Mouse (Mus musculus): ENCODE measurements at regions not wholly inside any gene's neighbourhood (a gene's known extent, or its start where the extent isn't known, plus 50 kb on each side); places are given as distances from the start of the nearest gene placed in this dataset.

GRCm38 (mm10) chr3:134104625-134105024 lies 131.7 kb upstream of the Cxxc4 start:
- peaks cover 5% of the 10 kb centered on the region; the same call in 1 of the 2 replicates for H3K4me1 ChIP-seq (ENCODE audit: control insufficient read depth, insufficient read depth, low read length)
- no peak overlapping the region for H3K4me3 ChIP-seq (ENCODE audit: low read length)
- no peaks in the 10 kb centered on the region for H3K36me3 ChIP-seq (ENCODE audit: control insufficient read depth, insufficient read depth, low read length)
- no peaks in the 10 kb centered on the region for H3K9me3 ChIP-seq (ENCODE audit: control insufficient read depth, low read length)
- no peaks in the 10 kb centered on the region for H3K27me3 ChIP-seq (replicated peaks; ENCODE audit: control insufficient read depth, insufficient read depth, low read length)
- no peak overlapping the region for H3K4me2 ChIP-seq (ENCODE audit: low read depth, low read length)
- no peak overlapping the region for H3K9ac ChIP-seq (ENCODE audit: low read depth, low read length)
- no peak overlapping the region for H3K27ac ChIP-seq (ENCODE audit: low read length)
- 62% methylated on average over 1 of the region's 1 CpGs for WGBS
- ATAC-seq, result peak; percentile 78

GRCm38 (mm10) chr3:134105112-134105511 lies 131.2 kb upstream of the Cxxc4 start:
- Histone ChIP-seq H3K9ac (ENCODE audit: low read depth, low read length) (no peak overlapping the region), H3K9me3 (ENCODE audit: control insufficient read depth, low read length) (no peaks in the 10 kb centered on the region), H3K4me3 (ENCODE audit: low read length) (no peak overlapping the region), H3K4me2 (ENCODE audit: low read depth, low read length) (no peak overlapping the region), H3K27me3 (replicated peaks; ENCODE audit: control insufficient read depth, insufficient read depth, low read length) (no peaks in the 10 kb centered on the region), H3K36me3 (ENCODE audit: control insufficient read depth, insufficient read depth, low read length) (no peaks in the 10 kb centered on the region), H3K27ac (ENCODE audit: low read length) (no peak overlapping the region), H3K4me1 (ENCODE audit: control insufficient read depth, insufficient read depth, low read length) (peaks cover 3% of the 10 kb centered on the region; the same call in 1 of the 2 replicates)
- 67% methylated on average over 2 of the region's 2 CpGs for WGBS
- ATAC-seq, result peak; percentile 86

- H3K27me3 ChIP-seq (replicated peaks; ENCODE audit: control insufficient read depth, insufficient read depth, low read length), result no peaks in the 10 kb centered on the region
- H3K4me2 ChIP-seq (ENCODE audit: low read depth, low read length), result no peak overlapping the region
- no peak overlapping the region for H3K27ac ChIP-seq (ENCODE audit: low read length)
- H3K36me3 ChIP-seq (ENCODE audit: control insufficient read depth, insufficient read depth, low read length), result no peaks in the 10 kb centered on the region
- 67% methylated on average over 3 of the region's 3 CpGs for WGBS
- peak; percentile 51; the same call in 1 of the 2 replicates for ATAC-seq
- H3K9me3 ChIP-seq (ENCODE audit: control insufficient read depth, low read length), result no peaks in the 10 kb centered on the region
- H3K4me3 ChIP-seq (ENCODE audit: low read length), result no peak overlapping the region
- H3K4me1 ChIP-seq (ENCODE audit: control insufficient read depth, insufficient read depth, low read length), result no peaks in the 10 kb centered on the region
- H3K9ac ChIP-seq (ENCODE audit: low read depth, low read length), result no peak overlapping the region
These were observed 130.7 kb upstream of the Cxxc4 start for GRCm38 (mm10) chr3:134105567-134105966.

GRCm38 (mm10) chr3:134114501-134114900 lies 121.8 kb upstream of the Cxxc4 start:
- Histone ChIP-seq H3K36me3 (ENCODE audit: control insufficient read depth, insufficient read depth, low read length) (no peaks in the 10 kb centered on the region), H3K27me3 (replicated peaks; ENCODE audit: control insufficient read depth, insufficient read depth, low read length) (no peaks in the 10 kb centered on the region), H3K27ac (ENCODE audit: low read length) (no peak overlapping the region), H3K4me1 (ENCODE audit: control insufficient read depth, insufficient read depth, low read length) (no peaks in the 10 kb centered on the region), H3K4me3 (ENCODE audit: low read length) (no peak overlapping the region), H3K9ac (ENCODE audit: low read depth, low read length) (no peak overlapping the region), H3K9me3 (ENCODE audit: control insufficient read depth, low read length) (no peaks in the 10 kb centered on the region), H3K4me2 (ENCODE audit: low read depth, low read length) (no peak overlapping the region)
- no peak for ATAC-seq
- WGBS, result 62% methylated on average over 1 of the region's 1 CpGs

GRCm38 (mm10) chr3:134115007-134115406 lies 121.3 kb upstream of the Cxxc4 start:
- no peaks in the 10 kb centered on the region for H3K27me3 ChIP-seq (replicated peaks; ENCODE audit: control insufficient read depth, insufficient read depth, low read length)
- H3K4me3 ChIP-seq (ENCODE audit: low read length), result no peak overlapping the region
- H3K9me3 ChIP-seq (ENCODE audit: control insufficient read depth, low read length), result no peaks in the 10 kb centered on the region
- WGBS, result 94% methylated on average over 4 of the region's 4 CpGs
- no peak overlapping the region for H3K9ac ChIP-seq (ENCODE audit: low read depth, low read length)
- no peak for ATAC-seq
- H3K4me1 ChIP-seq (ENCODE audit: control insufficient read depth, insufficient read depth, low read length), result no peaks in the 10 kb centered on the region
- no peaks in the 10 kb centered on the region for H3K36me3 ChIP-seq (ENCODE audit: control insufficient read depth, insufficient read depth, low read length)
- no peak overlapping the region for H3K27ac ChIP-seq (ENCODE audit: low read length)
- no peak overlapping the region for H3K4me2 ChIP-seq (ENCODE audit: low read depth, low read length)

GRCm38 (mm10) chr3:134118898-134119297 lies 117.4 kb upstream of the Cxxc4 start:
- Histone ChIP-seq H3K27me3 (replicated peaks; ENCODE audit: control insufficient read depth, insufficient read depth, low read length) (no peaks in the 10 kb centered on the region), H3K4me2 (ENCODE audit: low read depth, low read length) (no peak overlapping the region), H3K4me1 (ENCODE audit: control insufficient read depth, insufficient read depth, low read length) (no peaks in the 10 kb centered on the region), H3K4me3 (ENCODE audit: low read length) (no peak overlapping the region), H3K36me3 (ENCODE audit: control insufficient read depth, insufficient read depth, low read length) (no peaks in the 10 kb centered on the region), H3K9ac (ENCODE audit: low read depth, low read length) (no peak overlapping the region), H3K9me3 (ENCODE audit: control insufficient read depth, low read length) (no peaks in the 10 kb centered on the region), H3K27ac (ENCODE audit: low read length) (no peak overlapping the region)
- ATAC-seq, result no peak
- WGBS, result 75% methylated on average over 4 of the region's 4 CpGs

- ATAC-seq, result no peak
- Histone ChIP-seq H3K27me3 (replicated peaks; ENCODE audit: control insufficient read depth, insufficient read depth, low read length) (no peaks in the 10 kb centered on the region), H3K4me2 (ENCODE audit: low read depth, low read length) (no peak overlapping the region), H3K9me3 (ENCODE audit: control insufficient read depth, low read length) (no peaks in the 10 kb centered on the region), H3K4me1 (ENCODE audit: control insufficient read depth, insufficient read depth, low read length) (no peaks in the 10 kb centered on the region), H3K4me3 (ENCODE audit: low read length) (no peak overlapping the region), H3K36me3 (ENCODE audit: control insufficient read depth, insufficient read depth, low read length) (no peaks in the 10 kb centered on the region), H3K9ac (ENCODE audit: low read depth, low read length) (no peak overlapping the region), H3K27ac (ENCODE audit: low read length) (no peak overlapping the region)
These were observed 111.3 kb upstream of the Cxxc4 start for GRCm38 (mm10) chr3:134124982-134125381.

GRCm38 (mm10) chr3:134130412-134130811 lies 105.9 kb upstream of the Cxxc4 start:
- ATAC-seq, result no peak
- Histone ChIP-seq H3K9ac (ENCODE audit: low read depth, low read length) (no peak overlapping the region), H3K36me3 (ENCODE audit: control insufficient read depth, insufficient read depth, low read length) (no peaks in the 10 kb centered on the region), H3K4me2 (ENCODE audit: low read depth, low read length) (no peak overlapping the region), H3K4me3 (ENCODE audit: low read length) (no peak overlapping the region), H3K4me1 (ENCODE audit: control insufficient read depth, insufficient read depth, low read length) (no peaks in the 10 kb centered on the region), H3K27ac (ENCODE audit: low read length) (no peak overlapping the region), H3K27me3 (replicated peaks; ENCODE audit: control insufficient read depth, insufficient read depth, low read length) (no peaks in the 10 kb centered on the region), H3K9me3 (ENCODE audit: control insufficient read depth, low read length) (no peaks in the 10 kb centered on the region)
- 59% methylated on average over 3 of the region's 3 CpGs for WGBS

GRCm38 (mm10) chr3:134145251-134145650 lies 91.0 kb upstream of the Cxxc4 start:
- H3K27ac ChIP-seq (ENCODE audit: low read length), result no peak overlapping the region
- no peaks in the 10 kb centered on the region for H3K9me3 ChIP-seq (ENCODE audit: control insufficient read depth, low read length)
- no peaks in the 10 kb centered on the region for H3K4me1 ChIP-seq (ENCODE audit: control insufficient read depth, insufficient read depth, low read length)
- H3K9ac ChIP-seq (ENCODE audit: low read depth, low read length), result no peak overlapping the region
- no peak overlapping the region for H3K4me3 ChIP-seq (ENCODE audit: low read length)
- no peak for ATAC-seq
- H3K27me3 ChIP-seq (replicated peaks; ENCODE audit: control insufficient read depth, insufficient read depth, low read length), result no peaks in the 10 kb centered on the region
- H3K36me3 ChIP-seq (ENCODE audit: control insufficient read depth, insufficient read depth, low read length), result no peaks in the 10 kb centered on the region
- WGBS, result 24% methylated on average over 7 of the region's 7 CpGs
- no peak overlapping the region for H3K4me2 ChIP-seq (ENCODE audit: low read depth, low read length)

- Histone ChIP-seq H3K9me3 (ENCODE audit: control insufficient read depth, low read length) (no peaks in the 10 kb centered on the region), H3K4me1 (ENCODE audit: control insufficient read depth, insufficient read depth, low read length) (no peaks in the 10 kb centered on the region), H3K27me3 (replicated peaks; ENCODE audit: control insufficient read depth, insufficient read depth, low read length) (no peaks in the 10 kb centered on the region), H3K9ac (ENCODE audit: low read depth, low read length) (no peak overlapping the region), H3K4me2 (ENCODE audit: low read depth, low read length) (no peak overlapping the region), H3K36me3 (ENCODE audit: control insufficient read depth, insufficient read depth, low read length) (no peaks in the 10 kb centered on the region), H3K4me3 (ENCODE audit: low read length) (no peak overlapping the region), H3K27ac (ENCODE audit: low read length) (no peak overlapping the region)
- no peak for ATAC-seq
- 82% methylated on average over 3 of the region's 3 CpGs for WGBS
These were observed 90.3 kb upstream of the Cxxc4 start for GRCm38 (mm10) chr3:134145935-134146334.

All from intestine, embryonic 16.5 days (tissue).